Mouse (Mus musculus) forebrain, embryonic 16.5 days (tissue): Measurements from ENCODE around the gene Fgfr2. TPM values are rescaled to one million over a fixed set of nuclear protein-coding genes. Genes with fewer than 3 reads are reported as not detected.
"Not testable (repeated sequence)": the region's sequence is repeated elsewhere in the genome, so short reads cannot be mapped to it uniquely, and the experiment has no call there.

Source experiments
- ATAC-seq: fragments of 200-750 bp; cut with Nextera tagmentation; 2 replicates; pipeline ENCODE4 v1.8.0; 2017; ENCODE audit warnings: mild to moderate bottlenecking, moderate library complexity
- H3K27ac ChIP-seq: fragments of 300-500 bp; sonication (generic); 2 replicates; pipeline ENCODE4 v1.5.1; 2014; ENCODE audit warnings: low read length, control low read depth
- H3K27me3 ChIP-seq: fragments of 300-500 bp; sonication (generic); replicated peaks from 2 replicates; pipeline ENCODE4 v1.6.1; 2014; ENCODE audit warnings: low read length; ENCODE audit not compliant: control insufficient read depth, insufficient read depth
- H3K36me3 ChIP-seq: fragments of 300-500 bp; sonication (generic); 2 replicates; pipeline ENCODE4 v1.6.1; 2014; ENCODE audit not compliant: control insufficient read depth, insufficient read depth
- H3K4me1 ChIP-seq: fragments of 300-500 bp; sonication (generic); replicated peaks from 2 replicates; pipeline ENCODE4 v1.6.1; 2014; ENCODE audit warnings: low read length; ENCODE audit not compliant: control insufficient read depth, insufficient read depth
- H3K4me2 ChIP-seq: fragments of 300-500 bp; sonication (generic); 2 replicates; pipeline ENCODE4 v1.6.1; 2014; ENCODE audit warnings: mild to moderate bottlenecking, low read length, control low read depth
- H3K4me3 ChIP-seq: fragments of 300-500 bp; sonication (generic); replicated peaks from 2 replicates; pipeline ENCODE4 v1.5.1; 2014; ENCODE audit warnings: mild to moderate bottlenecking, low read length, control low read depth
- H3K9ac ChIP-seq: fragments of 300-500 bp; sonication (generic); replicated peaks from 2 replicates; pipeline ENCODE4 v1.6.1; 2014; ENCODE audit warnings: low read depth, low read length, control low read depth
- H3K9me3 ChIP-seq: fragments of 300-500 bp; sonication (generic); 2 replicates; pipeline ENCODE4 v1.6.1; 2016; ENCODE audit warnings: low read length; ENCODE audit not compliant: control insufficient read depth
- WGBS: fragments of 180-500 bp; shearing (Covaris S2); extraction: QIAGEN DNeasy Blood & Tissue Kit; methylation state at CpG from one replicate; pipeline ENCODE4 v1.1.7; 2014; 5-methylcytosine and 5-hydroxymethylcytosine counted together
- polyA plus RNA-seq: library from polyadenylated mRNA; unstranded; fragments of >200 nt; fragmentation: Nextera tagmentation; extraction: Ambion mirVana; gene quantifications from 2 replicates; pipeline ENCODE4 v1.2.1, GENCODE M21; 2015

Gene Fgfr2
- polyA plus RNA-seq, 1 experiment from 2014 or later, result 39.2 TPM

- Histone ChIP-seq H3K4me1 (peaks cover 15% of the 10 kb centered on the region), H3K4me3 (no peak overlapping the region), H3K9me3 (no peaks in the 10 kb centered on the region), H3K27me3 (no peaks in the 10 kb centered on the region), H3K9ac (no peak overlapping the region), H3K4me2 (no peak overlapping the region), H3K27ac (no peak overlapping the region), H3K36me3 (no peaks in the 10 kb centered on the region)
- 66% methylated on average over 6 of the region's 6 CpGs for WGBS
- no peak for ATAC-seq
These were observed 2451.8 kb downstream of the Fgfr2 start for GRCm38 (mm10) chr7:130671301-130671700.

- Histone ChIP-seq H3K27ac (no peak overlapping the region), H3K36me3 (no peaks in the 10 kb centered on the region)
These were observed 2452.8 kb downstream of the Fgfr2 start for GRCm38 (mm10) chr7:130670358-130670757.

GRCm38 (mm10) chr7:130669370-130669881 lies 2453.7 kb downstream of the Fgfr2 start:
- Histone ChIP-seq H3K4me3 (no peak overlapping the region), H3K27ac (peak overlapping the region; percentile 60), H3K27me3 (no peaks in the 10 kb centered on the region), H3K4me1 (peaks cover 15% of the 10 kb centered on the region), H3K9me3 (no peaks in the 10 kb centered on the region), H3K4me2 (no peak overlapping the region), H3K36me3 (no peaks in the 10 kb centered on the region), H3K9ac (no peak overlapping the region)
- ATAC-seq, result peak; percentile 47; the same call in 1 of the 2 replicates
- 33% methylated on average over 8 of the region's 8 CpGs for WGBS

More at GRCm38 (mm10) chr7:130670358-130670757, 2452.8 kb downstream of the Fgfr2 start:
- Histone ChIP-seq H3K4me1 (peaks cover 15% of the 10 kb centered on the region), H3K9me3 (no peaks in the 10 kb centered on the region), H3K9ac (no peak overlapping the region), H3K4me3 (no peak overlapping the region), H3K27me3 (no peaks in the 10 kb centered on the region), H3K4me2 (no peak overlapping the region)
- 78% methylated on average over 4 of the region's 4 CpGs for WGBS
- no peak for ATAC-seq

GRCm38 (mm10) chr7:130668729-130669281 lies 2454.3 kb downstream of the Fgfr2 start:
- Histone ChIP-seq H3K27ac (peak overlapping the region; percentile 60), H3K36me3 (no peaks in the 10 kb centered on the region), H3K9me3 (no peaks in the 10 kb centered on the region), H3K27me3 (no peaks in the 10 kb centered on the region), H3K4me3 (no peak overlapping the region), H3K4me2 (no peak overlapping the region), H3K9ac (no peak overlapping the region), H3K4me1 (peaks cover 15% of the 10 kb centered on the region)
- ATAC-seq, result no peak
- WGBS, result 49% methylated on average over 7 of the region's 7 CpGs

- peaks cover 15% of the 10 kb centered on the region for H3K4me1 ChIP-seq
- ATAC-seq, H3K9ac ChIP-seq, H3K4me2 ChIP-seq, H3K36me3 ChIP-seq, H3K27me3 ChIP-seq, H3K27ac ChIP-seq, H3K9me3 ChIP-seq, H3K4me3 ChIP-seq: not testable (repeated sequence)
- 76% methylated on average over 1 of the region's 1 CpGs for WGBS
These were observed 2455.1 kb downstream of the Fgfr2 start for GRCm38 (mm10) chr7:130668013-130668412.

- Histone ChIP-seq H3K36me3 (no peaks in the 10 kb centered on the region), H3K9me3 (no peaks in the 10 kb centered on the region), H3K9ac (no peak overlapping the region), H3K4me1 (peaks cover 15% of the 10 kb centered on the region), H3K4me2 (no peak overlapping the region), H3K27me3 (no peaks in the 10 kb centered on the region), H3K4me3 (no peak overlapping the region), H3K27ac (no peak overlapping the region)
- 97% methylated on average over 9 of the region's 9 CpGs for WGBS
- ATAC-seq, result no peak
These were observed 2457.8 kb downstream of the Fgfr2 start for GRCm38 (mm10) chr7:130665358-130665757.

GRCm38 (mm10) chr7:130664629-130665028 lies 2458.5 kb downstream of the Fgfr2 start:
- no peak overlapping the region for H3K27ac ChIP-seq
- ATAC-seq, result no peak
- H3K9me3 ChIP-seq, result no peaks in the 10 kb centered on the region
- H3K27me3 ChIP-seq, result no peaks in the 10 kb centered on the region
- H3K36me3 ChIP-seq, result no peaks in the 10 kb centered on the region
- H3K4me3 ChIP-seq, result no peak overlapping the region
- no peak overlapping the region for H3K4me2 ChIP-seq
- H3K9ac ChIP-seq, result no peak overlapping the region
- H3K4me1 ChIP-seq, result peaks cover 9% of the 10 kb centered on the region
- 91% methylated on average over 5 of the region's 5 CpGs for WGBS

GRCm38 (mm10) chr7:130664037-130664436 lies 2459.1 kb downstream of the Fgfr2 start:
- no peaks in the 10 kb centered on the region for H3K36me3 ChIP-seq
- ATAC-seq, result no peak
- no peak overlapping the region for H3K4me2 ChIP-seq
- H3K27ac ChIP-seq, result no peak overlapping the region
- H3K9ac ChIP-seq, result no peak overlapping the region
- H3K4me3 ChIP-seq, result no peak overlapping the region
- no peaks in the 10 kb centered on the region for H3K27me3 ChIP-seq
- H3K4me1 ChIP-seq, result peaks cover 3% of the 10 kb centered on the region
- 95% methylated on average over 5 of the region's 5 CpGs for WGBS
- H3K9me3 ChIP-seq, result no peaks in the 10 kb centered on the region

GRCm38 (mm10) chr7:130662869-130663268 lies 2460.3 kb downstream of the Fgfr2 start:
- Histone ChIP-seq H3K27ac (no peak overlapping the region), H3K9me3 (no peaks in the 10 kb centered on the region), H3K4me2 (no peak overlapping the region), H3K4me1 (no peaks in the 10 kb centered on the region), H3K9ac (no peak overlapping the region), H3K27me3 (no peaks in the 10 kb centered on the region), H3K4me3 (no peak overlapping the region), H3K36me3 (no peaks in the 10 kb centered on the region)
- ATAC-seq, result no peak
- WGBS, result 79% methylated on average over 4 of the region's 4 CpGs

- H3K27me3 ChIP-seq, result no peaks in the 10 kb centered on the region
- no peaks in the 10 kb centered on the region for H3K4me1 ChIP-seq
- H3K4me2 ChIP-seq, result no peak overlapping the region
- no peak overlapping the region for H3K9ac ChIP-seq
- WGBS, result 68% methylated on average over 5 of the region's 5 CpGs
- H3K4me3 ChIP-seq, result no peak overlapping the region
- H3K27ac ChIP-seq, result no peak overlapping the region
- no peaks in the 10 kb centered on the region for H3K36me3 ChIP-seq
- ATAC-seq, result no peak
- no peaks in the 10 kb centered on the region for H3K9me3 ChIP-seq
These were observed 2460.9 kb downstream of the Fgfr2 start for GRCm38 (mm10) chr7:130662250-130662649.
